In genomic region chr6:54485973-54486569, GRCm38 (mm10) we compare ENCODE assay signal across 9 mouse cellular contexts. TPM values are rescaled to one million over a fixed set of nuclear protein-coding genes. Genes with fewer than 3 reads are reported as not detected.
DNase-seq lines count a peak whose midpoint lies in the region; ATAC-seq and TF ChIP-seq lines count a peak whose summit lies in the region.
"Had no signal": no experiment of that assay in that cellular context is flagged by ENCODE, and none has a peak within 500 bp of the region (broad histone marks: within the 10 kb centered on the region; RNA-seq: fewer than 3 reads in every experiment).

No protein-coding gene starts in this region.

- TF ChIP-seq EP300 in lung, postnatal 0 days (IDR thresholded peaks at IDR 0.05) = peak; percentile 89

- no peak for DNase-seq in heart, postnatal 36 days
- DNase-seq in ES-E14 (ENCODE audit: low read depth, low spot score) = no peak
- DNase-seq in hindbrain, embryonic 11.5 days (ENCODE audit: low spot score) = no peak
- peak; percentile 26 for DNase-seq in lung, postnatal 0 days (ENCODE audit: low spot score)
- no peak for DNase-seq in adrenal gland, postnatal 10 days
- no peak for DNase-seq in cerebellum, adult 9-11 months
- DNase-seq: adrenal gland, adult 2 months had no signal

- H3K9me3 ChIP-seq in heart, embryonic 12.5 days (replicated peaks) = no peaks in the 10 kb centered on the region
- H3K9me3 ChIP-seq in ES-E14 (ENCODE audit: control insufficient read depth, insufficient read depth, low read depth, low read length) = no peaks in the 10 kb centered on the region
- H3K9me3 ChIP-seq in hindbrain, embryonic 11.5 days (ENCODE audit: control insufficient read depth, low read length) = no peaks in the 10 kb centered on the region
- no peaks in the 10 kb centered on the region for H3K9me3 ChIP-seq in lung, postnatal 0 days (ENCODE audit: low read length)

- TF ChIP-seq CTCF in lung, postnatal 0 days (IDR thresholded peaks at IDR 0.05) = no peak

- H3K4me2 ChIP-seq in heart, embryonic 12.5 days = peak overlapping the region; percentile 80
- peak overlapping the region; percentile 57 for H3K4me2 ChIP-seq in hindbrain, embryonic 11.5 days (replicated peaks; ENCODE audit: low read depth, low read length)
- peak overlapping the region; percentile 45 for H3K4me2 ChIP-seq in lung, postnatal 0 days (replicated peaks; ENCODE audit: low read depth, low read length)

- in situ Hi-C loops in ES-E14 (cut with MboI; ENCODE audit: low sequenced_read_pairs in 2 of 2, unreplicated experiment in 2 of 2) = no loop called here

- peak overlapping the region; percentile 44 for H3K4me3 ChIP-seq in heart, embryonic 12.5 days
- H3K4me3 ChIP-seq in ES-E14 (ENCODE audit: insufficient read depth in 1 of 2, low read depth in 1 of 2, low read length in 2 of 2, poor library complexity in 1 of 2, severe bottlenecking in 1 of 2) = peak overlapping the region in 1 of 2 experiments; percentile 70; a peak in 2 of 4 replicates
- peak overlapping the region; percentile 21; the same call in 1 of the 2 replicates for H3K4me3 ChIP-seq in hindbrain, embryonic 11.5 days (ENCODE audit: low read depth, low read length)
- no peak overlapping the region for H3K4me3 ChIP-seq in lung, postnatal 0 days (ENCODE audit: low read depth, low read length)

- 0 out of 2 replicates have a peak, but pooled peaks cover 4% of the 10 kb centered on the region for H3K27me3 ChIP-seq in heart, embryonic 12.5 days (replicated peaks)
- H3K27me3 ChIP-seq in hindbrain, embryonic 11.5 days (ENCODE audit: control insufficient read depth, insufficient read depth, low read length) = no peaks in the 10 kb centered on the region; the same call in none of the 2 replicates
- no peaks in the 10 kb centered on the region for H3K27me3 ChIP-seq in lung, postnatal 0 days (replicated peaks; ENCODE audit: insufficient read depth, low read length)

- no peak overlapping the region for H3K27ac ChIP-seq in heart, embryonic 12.5 days (ENCODE audit: poor library complexity, severe bottlenecking)
- no peak overlapping the region for H3K27ac ChIP-seq in ES-E14 (ENCODE audit: insufficient read depth, low read depth, low read length, poor library complexity, severe bottlenecking)
- no peak overlapping the region for H3K27ac ChIP-seq in hindbrain, embryonic 11.5 days (ENCODE audit: low read depth, low read length)
- peak overlapping the region; percentile 27; the same call in 1 of the 2 replicates for H3K27ac ChIP-seq in lung, postnatal 0 days (ENCODE audit: low read length)

- no peak overlapping the region for H3K9ac ChIP-seq in heart, embryonic 12.5 days
- peak overlapping the region; percentile 63; the same call in 1 of the 2 replicates for H3K9ac ChIP-seq in ES-E14 (ENCODE audit: insufficient read depth, low read depth, low read length, poor library complexity, severe bottlenecking)
- H3K9ac ChIP-seq in hindbrain, embryonic 11.5 days (ENCODE audit: low read depth, low read length) = no peak overlapping the region
- no peak overlapping the region for H3K9ac ChIP-seq in lung, postnatal 0 days (replicated peaks; ENCODE audit: low read depth)

- peaks cover 10% of the 10 kb centered on the region; the same call in 1 of the 2 replicates for H3K36me3 ChIP-seq in heart, embryonic 12.5 days
- no peaks in the 10 kb centered on the region for H3K36me3 ChIP-seq in ES-E14 (ENCODE audit: control insufficient read depth, insufficient read depth, low read length, poor library complexity, severe bottlenecking)
- H3K36me3 ChIP-seq in hindbrain, embryonic 11.5 days (ENCODE audit: control insufficient read depth, insufficient read depth, low read length) = no peaks in the 10 kb centered on the region
- no peaks in the 10 kb centered on the region for H3K36me3 ChIP-seq in lung, postnatal 0 days (ENCODE audit: insufficient read depth, low read length)

- ATAC-seq in heart, embryonic 12.5 days (ENCODE audit: insufficient number of reproducible peaks, low FRiP score) = no peak
- ATAC-seq in hindbrain, embryonic 11.5 days (ENCODE audit: low FRiP score) = no peak
- ATAC-seq in lung, postnatal 0 days = peak; percentile 71
- no peak for ATAC-seq in granulocyte monocyte progenitor cell, adult 5-6 weeks (replicated peaks; ENCODE audit: poor library complexity, severe bottlenecking)

- intact Hi-C loops in heart, postnatal 36 days (cut with DNase I) = no loop called here

- peaks cover 14% of the 10 kb centered on the region for H3K4me1 ChIP-seq in heart, embryonic 12.5 days (replicated peaks)
- peaks cover 0 to 14% of the 10 kb centered on the region in 2 experiments; a peak in 3 of 4 replicates for H3K4me1 ChIP-seq in ES-E14 (ENCODE audit: control insufficient read depth in 2 of 2, insufficient read depth in 2 of 2, low read length in 2 of 2, poor library complexity in 1 of 2)
- no peaks in the 10 kb centered on the region; the same call in 1 of the 2 replicates for H3K4me1 ChIP-seq in hindbrain, embryonic 11.5 days (replicated peaks; ENCODE audit: control insufficient read depth, insufficient read depth, low read length)
- H3K4me1 ChIP-seq in lung, postnatal 0 days (ENCODE audit: insufficient read depth, low read depth, low read length) = no peaks in the 10 kb centered on the region

- 33% methylated on average over 6 of the region's 6 CpGs for WGBS in heart, embryonic 12.5 days
- WGBS in hindbrain, embryonic 11.5 days = 33% methylated on average over 6 of the region's 6 CpGs
- WGBS in lung, postnatal 0 days = 14% methylated on average over 6 of the region's 6 CpGs

TF ChIP-seq in ES-E14, 5 proteins besides CTCF, POLR2A, EP300 and RAD21:
- TF ChIP-seq MAFK (IDR thresholded peaks at IDR 0.05; ENCODE audit: insufficient read depth, low read depth, low read length) (no peak), CHD2 (IDR thresholded peaks at IDR 0.05; ENCODE audit: low read depth, low read length) (no peak)

RNA-seq across cellular contexts. Expression of gene Wipf3, which starts 56.7 kb away (rescaled TPM):
- polyA plus RNA-seq in heart, embryonic 12.5 days (2016; fragmentation: Nextera tagmentation; extraction: Ambion mirVana) = 4.8 and 4.9 TPM in 2 replicates
- total RNA-seq in heart, postnatal 36 days (2021) = 10 to 100 TPM; 37.7 to 40.2 TPM
- total RNA-seq in ES-E14 (2012; rRNA removed) = 1.4 and 2.1 TPM in 2 replicates
- 0.63 and 0.83 TPM in 2 replicates for polyA plus RNA-seq in hindbrain, embryonic 11.5 days (2014; fragmentation: Nextera tagmentation; extraction: Ambion mirVana)
- polyA plus RNA-seq in lung, postnatal 0 days (2015; fragmentation: Nextera tagmentation; extraction: Ambion mirVana) = 2.7 and 3.7 TPM in 2 replicates
- not detected in 2 replicates for total RNA-seq in granulocyte monocyte progenitor cell, adult 5-6 weeks (2014; fragmentation: Nextera tagmentation)
- total RNA-seq in granulocyte monocyte progenitor cell, adult 5-6 weeks (2017) = not detected in 2 replicates
- total RNA-seq in adrenal gland, postnatal 10 days (2021) = 1 to 10 TPM; 4.6 to 8.2 TPM

Comparison
In these comparisons a context has a peak if more than half of its experiments do, and no peak if none do; other contexts are left out.
1. RNA of gene Wipf3, which starts 56.7 kb away (total RNA-seq): 37.7 to 40.2 TPM in heart, postnatal 36 days; 4.6 to 8.2 TPM in adrenal gland, postnatal 10 days, 1.4 to 2.1 TPM in ES-E14 and not detected in granulocyte monocyte progenitor cell, adult 5-6 weeks; every median in the first group is over 4 times any median in the second.
2. Peak in every context shown above with its lines, with median percentiles within 50 percentile points of each other: H3K4me2 ChIP-seq.